Mouse (Mus musculus) megakaryocyte, embryonic 14.5 days (primary cell): ENCODE results near the gene Asap2.

Experiments
- FLI1 ChIP-seq: IDR thresholded peaks from 2 replicates; pipeline ENCODE4 v1.6.1; 2012; ENCODE audit warnings: low read length, inconsistent platforms, mixed read lengths
- GATA1 ChIP-seq: IDR thresholded peaks from 3 replicates; pipeline ENCODE4 v1.6.1; 2012; ENCODE audit warnings: mixed read lengths, low read length, inconsistent platforms, borderline replicate concordance

DNA sequence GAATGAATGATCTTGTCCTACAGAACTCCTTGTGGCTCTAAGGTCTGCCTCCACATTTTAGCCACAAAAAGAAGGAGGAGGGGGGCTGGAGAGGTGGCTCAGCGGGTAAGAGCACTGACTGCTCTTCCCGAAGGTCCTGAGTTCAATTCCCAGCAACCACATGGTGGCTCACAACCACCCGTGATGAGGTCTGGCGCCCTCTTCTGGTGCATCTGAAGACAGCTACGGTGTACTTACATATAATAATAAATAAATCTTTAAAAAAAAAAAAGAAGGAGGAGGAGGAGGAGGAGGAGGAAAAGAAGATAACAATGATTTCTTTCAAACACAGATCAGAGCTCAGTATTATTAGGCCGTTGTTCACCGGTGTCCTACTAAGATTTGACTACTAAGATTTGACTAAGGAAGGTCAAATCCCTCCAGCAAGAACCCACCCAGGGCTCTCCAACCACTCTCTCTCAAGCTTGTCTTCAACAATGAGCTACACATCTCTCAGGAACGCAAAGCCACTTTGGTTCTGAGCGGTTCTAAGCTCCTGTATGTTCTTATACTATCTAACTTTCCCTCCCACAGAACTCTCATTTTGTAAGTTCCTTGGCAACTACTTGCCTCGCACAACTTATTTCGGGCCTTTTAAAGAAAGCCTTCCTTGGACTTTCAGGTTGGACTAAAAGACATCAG lies 294.6 kb downstream of the Asap2 start, which contains the start of gene Cpsf3:
- no peak for TF ChIP-seq GATA1
- TF ChIP-seq FLI1, result no peak
